9 mouse cellular contexts compared by ENCODE assay signal in the genomic region with DNA sequence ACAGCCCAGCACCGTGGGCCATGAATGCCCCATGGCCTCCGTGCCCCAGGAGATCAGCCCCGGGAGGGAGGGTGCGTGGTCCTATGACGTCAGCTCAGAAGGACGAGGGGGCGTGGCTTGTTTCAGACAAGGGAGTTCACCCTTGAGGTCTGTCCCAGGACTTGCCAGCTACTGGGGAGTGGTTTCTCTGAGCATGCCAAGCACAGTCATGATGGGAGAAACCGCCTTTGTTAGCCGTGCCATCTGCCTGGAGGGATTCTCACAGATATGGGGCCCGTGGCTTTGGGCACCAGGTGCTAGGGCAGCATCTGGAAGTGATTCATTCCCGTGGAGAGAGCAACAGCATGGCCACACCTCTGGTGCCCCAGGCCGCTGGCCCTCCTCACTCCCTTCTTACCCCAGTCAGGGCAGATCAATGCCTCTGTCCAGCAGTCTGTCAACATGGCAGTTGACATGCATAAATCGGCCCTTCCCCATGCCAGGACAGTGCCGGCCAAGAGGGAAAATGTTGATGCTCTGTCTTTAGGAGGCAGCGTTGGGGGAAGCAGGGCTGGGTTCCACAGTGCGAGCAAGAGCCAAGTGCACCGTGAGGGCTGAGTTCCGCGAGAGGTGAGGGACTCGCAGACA.
DNase-seq lines count a peak whose midpoint lies in the region; ATAC-seq and TF ChIP-seq lines count a peak whose summit lies in the region.
"Had no signal": no experiment of that assay in that cellular context is flagged by ENCODE, and none has a peak within 500 bp of the region (broad histone marks: within the 10 kb centered on the region; RNA-seq: fewer than 3 reads in every experiment).

No protein-coding gene starts in this region.

- H3K4me1 ChIP-seq in intestine, embryonic 16.5 days (ENCODE audit: control insufficient read depth, insufficient read depth, low read length) = peaks cover 8% of the 10 kb centered on the region
- peaks cover 23% of the 10 kb centered on the region; the same call in 1 of the 2 replicates for H3K4me1 ChIP-seq in intestine, embryonic 15.5 days (replicated peaks)
- H3K4me1 ChIP-seq in olfactory bulb, adult 2 months (ENCODE audit: control insufficient read depth, insufficient read depth, low read length) = peaks cover 33% of the 10 kb centered on the region
- peaks cover 10% of the 10 kb centered on the region for H3K4me1 ChIP-seq in kidney, embryonic 14.5 days (ENCODE audit: control insufficient read depth, insufficient read depth, low read length)

- ATAC-seq in CD4-positive, CD25-positive, alpha-beta regulatory T cell, adult 4 months = no peak
- ATAC-seq in intestine, embryonic 16.5 days = 0 out of 2 replicates have a peak, but pooled peaks have one; percentile 5
- ATAC-seq in intestine, embryonic 15.5 days = no peak
- no peak for ATAC-seq in kidney, embryonic 14.5 days (ENCODE audit: low FRiP score, low TSS enrichment)
- ATAC-seq: intestine, postnatal 0 days had no signal

- H3K4me3 ChIP-seq in intestine, embryonic 16.5 days (ENCODE audit: low read length) = no peak overlapping the region
- H3K4me3 ChIP-seq in intestine, embryonic 15.5 days (replicated peaks) = no peak overlapping the region
- H3K4me3 ChIP-seq in olfactory bulb, adult 2 months (ENCODE audit: insufficient read depth, low read depth, low read length) = no peak overlapping the region
- no peak overlapping the region for H3K4me3 ChIP-seq in kidney, embryonic 14.5 days (ENCODE audit: low read length)

- TF ChIP-seq POLR2A in olfactory bulb, adult 2 months (IDR thresholded peaks at IDR 0.05; ENCODE audit: insufficient read depth, low read depth, low read length) = no peak

- no peaks in the 10 kb centered on the region for H3K9me3 ChIP-seq in intestine, embryonic 16.5 days (ENCODE audit: control insufficient read depth, low read length)
- no peaks in the 10 kb centered on the region for H3K9me3 ChIP-seq in intestine, embryonic 15.5 days
- no peaks in the 10 kb centered on the region for H3K9me3 ChIP-seq in kidney, embryonic 14.5 days (ENCODE audit: control insufficient read depth, low read length)

- no peaks in the 10 kb centered on the region for H3K27me3 ChIP-seq in intestine, embryonic 16.5 days (replicated peaks; ENCODE audit: control insufficient read depth, insufficient read depth, low read length)
- H3K27me3 ChIP-seq in intestine, embryonic 15.5 days (replicated peaks) = no peaks in the 10 kb centered on the region
- no peaks in the 10 kb centered on the region; the same call in 1 of the 2 replicates for H3K27me3 ChIP-seq in kidney, embryonic 14.5 days (ENCODE audit: control insufficient read depth, insufficient read depth, low read length)

- H3K36me3 ChIP-seq in intestine, embryonic 16.5 days (ENCODE audit: control insufficient read depth, insufficient read depth, low read length) = no peaks in the 10 kb centered on the region
- no peaks in the 10 kb centered on the region for H3K36me3 ChIP-seq in intestine, embryonic 15.5 days
- no peaks in the 10 kb centered on the region for H3K36me3 ChIP-seq in kidney, embryonic 14.5 days (ENCODE audit: control insufficient read depth, insufficient read depth, low read length)

- H3K9ac ChIP-seq in intestine, embryonic 16.5 days (ENCODE audit: low read depth, low read length) = no peak overlapping the region
- H3K9ac ChIP-seq in intestine, embryonic 15.5 days = no peak overlapping the region
- H3K9ac ChIP-seq in kidney, embryonic 14.5 days (ENCODE audit: low read depth, low read length) = no peak overlapping the region

- 61% methylated on average over 20 of the region's 20 CpGs for WGBS in intestine, embryonic 16.5 days
- WGBS in intestine, embryonic 15.5 days = 61% methylated on average over 20 of the region's 20 CpGs
- WGBS in olfactory bulb, adult 2 months = 37% methylated on average over 20 of the region's 20 CpGs
- WGBS in kidney, embryonic 14.5 days = 63% methylated on average over 20 of the region's 20 CpGs

- DNase-seq in CD4-positive, CD25-positive, alpha-beta regulatory T cell, adult 2 months (ENCODE audit: low read depth, low spot score) = peak; percentile 7
- DNase-seq in adipocyte (ENCODE audit: low spot score) = peak; percentile 3
- no peak for DNase-seq in c-Kit-positive CD71-positive TER-119-positive erythroid progenitor cells, embryonic 14.5 days (ENCODE audit: low spot score)

- H3K27ac ChIP-seq in intestine, embryonic 16.5 days (ENCODE audit: low read length) = no peak overlapping the region
- H3K27ac ChIP-seq in intestine, embryonic 15.5 days = no peak overlapping the region
- peak overlapping the region; percentile 84 for H3K27ac ChIP-seq in olfactory bulb, adult 2 months (ENCODE audit: insufficient read depth, low read depth, low read length)
- H3K27ac ChIP-seq in kidney, embryonic 14.5 days (ENCODE audit: low read depth, low read length) = no peak overlapping the region

- H3K4me2 ChIP-seq in intestine, embryonic 16.5 days (ENCODE audit: low read depth, low read length) = no peak overlapping the region
- H3K4me2 ChIP-seq in intestine, embryonic 15.5 days (replicated peaks) = no peak overlapping the region
- H3K4me2 ChIP-seq in kidney, embryonic 14.5 days (replicated peaks; ENCODE audit: low read depth, low read length) = no peak overlapping the region

- TF ChIP-seq CTCF in olfactory bulb, adult 2 months (IDR thresholded peaks at IDR 0.05; ENCODE audit: insufficient read depth, low read depth, low read length) = no peak
